Mouse (Mus musculus): ENCODE data around the gene Trim14. TPM values are rescaled to one million over a fixed set of nuclear protein-coding genes. Genes with fewer than 3 reads are reported as not detected.

Trim14 gene
- polyA plus RNA-seq, 1 experiment: 1.00 TPM

- DNase-seq (ENCODE audit: extremely low spot score in 1 of 2, low spot score in 1 of 2): no peak
Observed at GRCm38 (mm10) chr4:46532511-46532910, 3.4 kb downstream of the Trim14 start.

- no peak for DNase-seq (ENCODE audit: extremely low spot score in 1 of 2, low spot score in 1 of 2)
Observed at GRCm38 (mm10) chr4:46529722-46530121, 6.2 kb downstream of the Trim14 start.

GRCm38 (mm10) chr4:46527558-46527926 is 8.4 kb downstream of the Trim14 start:
- no peak for DNase-seq (ENCODE audit: extremely low spot score in 1 of 2, low spot score in 1 of 2)

GRCm38 (mm10) chr4:46526798-46527557 is 9.0 kb downstream of the Trim14 start:
- no peak for DNase-seq (ENCODE audit: extremely low spot score in 1 of 2, low spot score in 1 of 2)

- no peak for DNase-seq (ENCODE audit: extremely low spot score in 1 of 2, low spot score in 1 of 2)
Observed at GRCm38 (mm10) chr4:46526226-46526625, 9.7 kb downstream of the Trim14 start.

GRCm38 (mm10) chr4:46523324-46523723 is 12.6 kb downstream of the Trim14 start:
- DNase-seq (ENCODE audit: extremely low spot score in 1 of 2, low spot score in 1 of 2): no peak

GRCm38 (mm10) chr4:46521457-46521856 is 14.5 kb downstream of the Trim14 start:
- no peak for DNase-seq (ENCODE audit: extremely low spot score in 1 of 2, low spot score in 1 of 2)

GRCm38 (mm10) chr4:46520491-46520890 is 15.4 kb downstream of the Trim14 start:
- no peak for DNase-seq (ENCODE audit: extremely low spot score in 1 of 2, low spot score in 1 of 2)

- peak in 1 of 2 experiments; percentile 85 for DNase-seq (ENCODE audit: extremely low spot score in 1 of 2, low spot score in 1 of 2)
Observed at GRCm38 (mm10) chr4:46507736-46508460, 28.0 kb downstream of the Trim14 start.

- DNase-seq (ENCODE audit: extremely low spot score in 1 of 2, low spot score in 1 of 2): peak; percentile 85 to 95
Observed at GRCm38 (mm10) chr4:46506801-46507610, 28.9 kb downstream of the Trim14 start.

- DNase-seq (ENCODE audit: extremely low spot score in 1 of 2, low spot score in 1 of 2): no peak
Observed at GRCm38 (mm10) chr4:46505361-46506057, 30.4 kb downstream of the Trim14 start.

GRCm38 (mm10) chr4:46503881-46504280 is 32.1 kb downstream of the Trim14 start:
- DNase-seq (ENCODE audit: extremely low spot score in 1 of 2, low spot score in 1 of 2): no peak

GRCm38 (mm10) chr4:46502606-46503502 is 33.1 kb downstream of the Trim14 start:
- no peak for DNase-seq (ENCODE audit: extremely low spot score in 1 of 2, low spot score in 1 of 2)

GRCm38 (mm10) chr4:46498976-46499375 is 37.0 kb downstream of the Trim14 start:
- DNase-seq (ENCODE audit: extremely low spot score in 1 of 2, low spot score in 1 of 2): peak in 1 of 2 experiments; percentile 60

- DNase-seq (ENCODE audit: extremely low spot score in 1 of 2, low spot score in 1 of 2): no peak
Observed at GRCm38 (mm10) chr4:46498511-46498910, 37.4 kb downstream of the Trim14 start.

- peak in 1 of 2 experiments; percentile 89 for DNase-seq (ENCODE audit: extremely low spot score in 1 of 2, low spot score in 1 of 2)
Observed at GRCm38 (mm10) chr4:46497286-46497892, 38.6 kb downstream of the Trim14 start.

GRCm38 (mm10) chr4:46495543-46495942 is 40.4 kb downstream of the Trim14 start:
- DNase-seq (ENCODE audit: extremely low spot score in 1 of 2, low spot score in 1 of 2): no peak

GRCm38 (mm10) chr4:46493071-46493470 is 42.9 kb downstream of the Trim14 start:
- no peak for DNase-seq (ENCODE audit: extremely low spot score in 1 of 2, low spot score in 1 of 2)
